Mouse (Mus musculus): ENCODE measurements around the gene March9. TPM values are rescaled to one million over a fixed set of nuclear protein-coding genes. Genes with fewer than 3 reads are reported as not detected.
A peak's percentile ranks its signal among the peaks of the same experiment; 100 is the strongest.

Gene March9
- polyA plus RNA-seq, 1 experiment from 2014 or later = 1.2 TPM

DNA sequence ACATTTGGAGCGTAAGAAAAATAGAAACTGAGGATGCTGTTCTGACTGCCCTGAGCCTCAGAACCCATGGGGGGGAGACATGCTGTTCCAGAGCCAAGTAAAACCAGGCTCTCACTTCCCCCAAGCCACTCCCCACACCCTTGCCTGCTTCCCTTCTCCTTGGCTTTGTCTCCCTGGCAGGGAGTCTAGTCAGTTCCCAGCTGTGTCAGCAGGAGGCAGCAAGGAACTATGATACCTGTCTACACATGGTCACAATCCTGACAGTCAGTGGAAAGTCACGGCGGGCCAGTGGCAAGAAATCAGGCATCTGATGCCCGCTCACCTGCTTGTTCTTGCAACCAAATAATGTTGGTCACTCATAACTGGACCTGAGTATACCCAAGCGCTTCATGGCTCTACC, 43.5 kb downstream of the March9 start:
- WGBS = 59% methylated on average over 5 of the region's 5 CpGs
- Histone ChIP-seq H3K27ac (ENCODE audit: low read length) (no peak overlapping the region), H3K9me3 (ENCODE audit: low read length) (no peaks in the 10 kb centered on the region), H3K4me1 (ENCODE audit: insufficient read depth, low read length) (no peaks in the 10 kb centered on the region), H3K9ac (replicated peaks; ENCODE audit: low read length) (no peak overlapping the region), H3K4me3 (ENCODE audit: low read length) (no peak overlapping the region), H3K36me3 (ENCODE audit: insufficient read depth, low read length) (no peaks in the 10 kb centered on the region), H3K4me2 (replicated peaks; ENCODE audit: low read depth, low read length) (no peak overlapping the region), H3K27me3 (ENCODE audit: insufficient read depth, low read length) (no peaks in the 10 kb centered on the region)
- peak; percentile 47 for ATAC-seq (ENCODE audit: low FRiP score, low TSS enrichment)

Other genes starting within 250 kb of the March9 start
- 16.5 and 18.4 TPM in 2 replicates for gene Atp23, start 158.8 kb downstream of the March9 start, polyA plus RNA-seq (2015; fragmentation: Nextera tagmentation; extraction: Ambion mirVana)
- 70.5 and 76.1 TPM in 2 replicates for gene Ctdsp2, start 81.5 kb downstream of the March9 start, polyA plus RNA-seq (2015; fragmentation: Nextera tagmentation; extraction: Ambion mirVana)
- gene Avil, start 59.5 kb downstream of the March9 start, polyA plus RNA-seq (2015; fragmentation: Nextera tagmentation; extraction: Ambion mirVana) = 0.17 and 0.22 TPM in 2 replicates
- 102 and 103 TPM in 2 replicates for gene Tsfm, start 29.3 kb downstream of the March9 start, polyA plus RNA-seq (2015; fragmentation: Nextera tagmentation; extraction: Ambion mirVana)
- gene Mettl1, start 18.8 kb downstream of the March9 start, polyA plus RNA-seq (2015; fragmentation: Nextera tagmentation; extraction: Ambion mirVana) = 52.8 and 58.2 TPM in 2 replicates
- gene Eef1akmt3, start 18.7 kb downstream of the March9 start, polyA plus RNA-seq (2015; fragmentation: Nextera tagmentation; extraction: Ambion mirVana) = 0.76 and 0.94 TPM in 2 replicates
- gene Cyp27b1, start 11.9 kb downstream of the March9 start, polyA plus RNA-seq (2015; fragmentation: Nextera tagmentation; extraction: Ambion mirVana) = 32.6 and 53.8 TPM in 2 replicates
- 1,871 and 1,917 TPM in 2 replicates for gene Cdk4, start 3.4 kb upstream of the March9 start, polyA plus RNA-seq (2015; fragmentation: Nextera tagmentation; extraction: Ambion mirVana)
- 205 and 208 TPM in 2 replicates for gene Tspan31, start 10.1 kb upstream of the March9 start, polyA plus RNA-seq (2015; fragmentation: Nextera tagmentation; extraction: Ambion mirVana)
- 0.04 and 0.09 TPM in 2 replicates for gene Agap2, start 15.1 kb upstream of the March9 start, polyA plus RNA-seq (2015; fragmentation: Nextera tagmentation; extraction: Ambion mirVana)
- gene Os9, start 60.9 kb upstream of the March9 start, polyA plus RNA-seq (2015; fragmentation: Nextera tagmentation; extraction: Ambion mirVana) = 106 and 110 TPM in 2 replicates
- gene B4galnt1, start 105.0 kb upstream of the March9 start, polyA plus RNA-seq (2015; fragmentation: Nextera tagmentation; extraction: Ambion mirVana) = 7.2 and 10.1 TPM in 2 replicates
- gene Slc26a10, start 120.5 kb upstream of the March9 start, polyA plus RNA-seq (2015; fragmentation: Nextera tagmentation; extraction: Ambion mirVana) = 2.7 and 4.4 TPM in 2 replicates
- gene Arhgef25, start 129.9 kb upstream of the March9 start, polyA plus RNA-seq (2015; fragmentation: Nextera tagmentation; extraction: Ambion mirVana) = 47.8 and 53.8 TPM in 2 replicates
- 115 and 125 TPM in 2 replicates for gene Dtx3, start 135.5 kb upstream of the March9 start, polyA plus RNA-seq (2015; fragmentation: Nextera tagmentation; extraction: Ambion mirVana)
- 50.9 and 52.2 TPM in 2 replicates for gene Pip4k2c, start 151.4 kb upstream of the March9 start, polyA plus RNA-seq (2015; fragmentation: Nextera tagmentation; extraction: Ambion mirVana)
- gene Kif5a, start 203.2 kb upstream of the March9 start, polyA plus RNA-seq (2015; fragmentation: Nextera tagmentation; extraction: Ambion mirVana) = 0.76 and 1.7 TPM in 2 replicates
- gene Dctn2, start 206.2 kb upstream of the March9 start, polyA plus RNA-seq (2015; fragmentation: Nextera tagmentation; extraction: Ambion mirVana) = 206 and 212 TPM in 2 replicates
- 13.3 and 14.8 TPM in 2 replicates for gene Mbd6, start 228.8 kb upstream of the March9 start, polyA plus RNA-seq (2015; fragmentation: Nextera tagmentation; extraction: Ambion mirVana)